Mouse (Mus musculus): ENCODE data around the gene Clcc1. TPM values are rescaled to one million over a fixed set of nuclear protein-coding genes. Genes with fewer than 3 reads are reported as not detected.

Gene Clcc1
- polyA plus RNA-seq, 1 experiment = 25.2 TPM

GRCm38 (mm10) chr3:108711296-108711695 lies 57.6 kb downstream of the Clcc1 start:
- Histone ChIP-seq H3K4me3 (ENCODE audit: low read depth, low read length) (no peak overlapping the region), H3K9ac (ENCODE audit: low read depth, poor library complexity, severe bottlenecking) (no peak overlapping the region), H3K27me3 (ENCODE audit: control insufficient read depth, insufficient read depth, low read length, poor library complexity, severe bottlenecking) (no peaks in the 10 kb centered on the region), H3K4me1 (ENCODE audit: control insufficient read depth, insufficient read depth, low read length) (no peaks in the 10 kb centered on the region), H3K9me3 (replicated peaks; ENCODE audit: control insufficient read depth, insufficient read depth, low read length, poor library complexity, severe bottlenecking) (no peaks in the 10 kb centered on the region), H3K27ac (ENCODE audit: insufficient read depth, low read length) (no peak overlapping the region), H3K36me3 (ENCODE audit: control insufficient read depth, insufficient read depth, low read length, poor library complexity, severe bottlenecking) (no peaks in the 10 kb centered on the region)
- no peak for TF ChIP-seq EP300 (IDR thresholded peaks at IDR 0.05; ENCODE audit: insufficient read depth, low read depth, low read length)
- no peak for TF ChIP-seq CTCF (IDR thresholded peaks at IDR 0.05; ENCODE audit: low read depth, low read length)
- no peak for TF ChIP-seq POLR2A (IDR thresholded peaks at IDR 0.05; ENCODE audit: insufficient read depth, low read length)

DNA sequence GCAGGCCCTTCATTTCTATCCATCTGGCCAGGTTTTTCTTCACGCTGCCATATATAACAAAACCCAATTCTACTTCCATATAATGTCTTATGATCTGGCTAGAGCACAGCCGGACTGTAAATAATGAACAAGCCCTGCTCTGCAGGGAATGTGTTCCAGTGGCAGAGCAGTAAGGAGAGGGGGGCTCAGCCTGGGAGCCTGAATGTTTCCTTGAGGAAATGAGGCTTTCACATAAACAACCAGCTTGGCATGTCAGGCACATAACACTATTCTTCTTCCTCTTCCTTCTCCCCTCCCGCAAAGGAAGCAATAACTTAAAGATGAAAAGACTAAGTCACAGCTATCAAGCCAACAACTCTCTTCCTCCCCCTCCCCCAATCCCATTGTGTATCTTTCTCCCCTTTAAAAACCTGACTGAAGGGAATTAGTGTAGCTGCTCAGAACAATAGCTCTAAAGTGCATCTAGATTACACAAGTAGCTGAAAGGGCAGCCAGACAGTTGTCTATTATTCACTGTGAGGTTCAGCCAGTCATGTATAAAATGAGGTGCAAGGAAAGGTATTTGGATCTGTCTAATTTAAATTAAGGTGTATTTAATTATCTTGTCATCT lies 59.5 kb downstream of the Clcc1 start:
- H3K27ac ChIP-seq (ENCODE audit: insufficient read depth, low read length) = no peak overlapping the region
- no peak for TF ChIP-seq CTCF (IDR thresholded peaks at IDR 0.05; ENCODE audit: low read depth, low read length)
- no peak for TF ChIP-seq EP300 (IDR thresholded peaks at IDR 0.05; ENCODE audit: insufficient read depth, low read depth, low read length)
- no peak for TF ChIP-seq POLR2A (IDR thresholded peaks at IDR 0.05; ENCODE audit: insufficient read depth, low read length)

DNA sequence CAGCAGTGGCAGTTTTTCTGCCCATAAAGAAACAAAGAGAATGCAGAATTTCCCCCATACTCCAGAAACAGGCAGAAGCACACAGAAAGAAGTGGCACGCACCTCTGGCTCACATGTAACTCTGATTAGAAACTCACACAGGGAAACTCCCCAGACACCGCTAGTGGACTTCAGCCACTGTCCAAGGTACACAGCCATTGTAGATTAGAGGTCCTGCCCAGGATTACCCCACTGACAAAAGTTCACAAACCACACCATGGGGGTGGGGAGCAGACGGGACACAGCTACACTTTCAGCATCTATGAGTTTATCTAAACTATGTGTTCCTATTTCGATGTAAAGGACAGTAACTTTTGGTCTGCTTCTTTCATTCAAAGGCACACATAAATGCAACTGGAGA lies 61.1 kb downstream of the Clcc1 start:
- Histone ChIP-seq H3K4me1 (ENCODE audit: control insufficient read depth, insufficient read depth, low read length) (no peaks in the 10 kb centered on the region), H3K4me3 (ENCODE audit: low read depth, low read length) (no peak overlapping the region), H3K36me3 (ENCODE audit: control insufficient read depth, insufficient read depth, low read length, poor library complexity, severe bottlenecking) (no peaks in the 10 kb centered on the region), H3K27me3 (ENCODE audit: control insufficient read depth, insufficient read depth, low read length, poor library complexity, severe bottlenecking) (no peaks in the 10 kb centered on the region), H3K9me3 (replicated peaks; ENCODE audit: control insufficient read depth, insufficient read depth, low read length, poor library complexity, severe bottlenecking) (no peaks in the 10 kb centered on the region), H3K27ac (ENCODE audit: insufficient read depth, low read length) (no peak overlapping the region), H3K9ac (ENCODE audit: low read depth, poor library complexity, severe bottlenecking) (no peak overlapping the region)
- TF ChIP-seq EP300 (IDR thresholded peaks at IDR 0.05; ENCODE audit: insufficient read depth, low read depth, low read length) = no peak

More for the DNA sequence above, 59.5 kb downstream of the Clcc1 start:
- Histone ChIP-seq H3K9me3 (replicated peaks; ENCODE audit: control insufficient read depth, insufficient read depth, low read length, poor library complexity, severe bottlenecking) (no peaks in the 10 kb centered on the region), H3K36me3 (ENCODE audit: control insufficient read depth, insufficient read depth, low read length, poor library complexity, severe bottlenecking) (no peaks in the 10 kb centered on the region), H3K9ac (ENCODE audit: low read depth, poor library complexity, severe bottlenecking) (no peak overlapping the region), H3K4me3 (ENCODE audit: low read depth, low read length) (no peak overlapping the region), H3K27me3 (ENCODE audit: control insufficient read depth, insufficient read depth, low read length, poor library complexity, severe bottlenecking) (no peaks in the 10 kb centered on the region), H3K4me1 (ENCODE audit: control insufficient read depth, insufficient read depth, low read length) (no peaks in the 10 kb centered on the region)

DNA sequence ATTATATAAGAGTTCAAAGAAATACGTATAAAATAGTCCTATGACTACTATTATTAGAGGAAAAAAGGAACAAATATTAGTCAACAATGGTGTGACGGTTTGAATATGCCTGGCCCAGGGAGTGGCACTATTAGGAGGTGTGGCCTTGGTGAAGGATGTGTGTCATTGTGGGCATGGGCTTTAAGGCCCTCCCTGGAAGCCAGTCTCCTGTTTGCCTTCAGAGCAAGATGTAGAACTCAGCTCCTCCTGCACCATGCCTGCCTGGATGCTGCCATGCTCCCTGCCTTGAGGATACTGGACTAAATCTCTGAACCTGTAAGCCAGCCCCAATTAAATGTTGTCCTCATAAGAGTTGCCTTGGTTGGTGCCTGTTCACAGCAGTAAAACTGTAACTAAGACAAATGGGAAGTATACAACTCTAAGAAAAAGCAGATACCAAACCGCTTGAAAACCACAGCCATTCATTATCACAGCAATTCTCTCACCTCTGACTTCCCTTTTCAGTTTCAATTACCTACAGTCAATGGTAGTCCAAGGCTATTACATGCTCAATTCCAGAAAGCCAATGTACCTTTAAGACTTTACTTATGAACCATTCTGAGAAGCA lies 64.3 kb downstream of the Clcc1 start:
- Histone ChIP-seq H3K27me3 (ENCODE audit: control insufficient read depth, insufficient read depth, low read length, poor library complexity, severe bottlenecking) (no peaks in the 10 kb centered on the region), H3K9ac (ENCODE audit: low read depth, poor library complexity, severe bottlenecking) (no peak overlapping the region), H3K36me3 (ENCODE audit: control insufficient read depth, insufficient read depth, low read length, poor library complexity, severe bottlenecking) (no peaks in the 10 kb centered on the region), H3K27ac (ENCODE audit: insufficient read depth, low read length) (no peak overlapping the region), H3K4me1 (ENCODE audit: control insufficient read depth, insufficient read depth, low read length) (no peaks in the 10 kb centered on the region), H3K4me3 (ENCODE audit: low read depth, low read length) (no peak overlapping the region), H3K9me3 (replicated peaks; ENCODE audit: control insufficient read depth, insufficient read depth, low read length, poor library complexity, severe bottlenecking) (no peaks in the 10 kb centered on the region)
- TF ChIP-seq CTCF (IDR thresholded peaks at IDR 0.05; ENCODE audit: low read depth, low read length) (no peak), EP300 (IDR thresholded peaks at IDR 0.05; ENCODE audit: insufficient read depth, low read depth, low read length) (no peak), POLR2A (IDR thresholded peaks at IDR 0.05; ENCODE audit: insufficient read depth, low read length) (no peak)

DNA sequence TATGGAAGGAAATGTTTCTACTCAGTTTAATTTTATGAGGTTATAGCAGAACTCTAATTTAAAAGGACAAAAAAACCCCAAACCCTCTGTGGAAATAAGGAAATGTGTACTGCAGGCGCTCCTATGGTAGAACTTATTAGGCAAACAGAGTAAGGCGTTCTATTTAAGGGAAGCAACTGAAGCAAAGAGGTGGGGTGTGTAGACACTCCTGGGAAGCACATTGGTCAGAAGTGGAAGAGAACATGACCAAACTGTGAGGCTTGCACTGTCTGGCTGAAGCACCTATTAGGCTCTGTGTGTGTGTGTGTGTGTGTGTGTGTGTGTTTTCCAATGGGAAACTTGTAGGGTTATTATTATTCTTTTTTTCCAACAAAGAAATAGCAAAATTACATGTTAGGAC lies 65.6 kb downstream of the Clcc1 start:
- H3K27me3 ChIP-seq (ENCODE audit: control insufficient read depth, insufficient read depth, low read length, poor library complexity, severe bottlenecking) = no peaks in the 10 kb centered on the region
- H3K36me3 ChIP-seq (ENCODE audit: control insufficient read depth, insufficient read depth, low read length, poor library complexity, severe bottlenecking) = no peaks in the 10 kb centered on the region
- no peaks in the 10 kb centered on the region for H3K4me1 ChIP-seq (ENCODE audit: control insufficient read depth, insufficient read depth, low read length)
- TF ChIP-seq EP300 (IDR thresholded peaks at IDR 0.05; ENCODE audit: insufficient read depth, low read depth, low read length) (no peak), CTCF (IDR thresholded peaks at IDR 0.05; ENCODE audit: low read depth, low read length) (no peak), POLR2A (IDR thresholded peaks at IDR 0.05; ENCODE audit: insufficient read depth, low read length) (no peak)
- no peak overlapping the region for H3K27ac ChIP-seq (ENCODE audit: insufficient read depth, low read length)
- no peaks in the 10 kb centered on the region for H3K9me3 ChIP-seq (replicated peaks; ENCODE audit: control insufficient read depth, insufficient read depth, low read length, poor library complexity, severe bottlenecking)
- H3K9ac ChIP-seq (ENCODE audit: low read depth, poor library complexity, severe bottlenecking) = no peak overlapping the region
- no peak overlapping the region for H3K4me3 ChIP-seq (ENCODE audit: low read depth, low read length)

DNA sequence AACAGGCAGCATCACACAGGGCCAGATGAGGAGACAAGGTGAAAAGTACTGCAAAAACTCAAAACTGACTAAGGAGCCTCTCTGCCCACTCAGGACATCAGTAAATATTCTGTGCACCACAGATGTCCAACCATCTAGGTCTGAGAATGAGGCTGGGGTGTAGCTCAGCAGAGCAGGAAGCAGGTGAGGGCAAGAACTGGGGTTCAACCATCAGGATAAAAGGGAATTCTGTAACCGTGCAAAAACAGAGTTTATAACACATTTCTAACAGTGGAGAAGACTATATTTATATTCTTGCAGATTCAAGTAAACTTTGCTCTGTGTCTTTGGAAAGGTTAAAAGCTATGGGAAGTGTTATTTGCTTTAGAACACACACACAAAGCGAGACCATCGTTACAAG lies 66.0 kb downstream of the Clcc1 start:
- H3K9ac ChIP-seq (ENCODE audit: low read depth, poor library complexity, severe bottlenecking) = no peak overlapping the region
- no peak overlapping the region for H3K4me3 ChIP-seq (ENCODE audit: low read depth, low read length)
- TF ChIP-seq EP300 (IDR thresholded peaks at IDR 0.05; ENCODE audit: insufficient read depth, low read depth, low read length) = no peak
- TF ChIP-seq CTCF (IDR thresholded peaks at IDR 0.05; ENCODE audit: low read depth, low read length) = no peak
- TF ChIP-seq POLR2A (IDR thresholded peaks at IDR 0.05; ENCODE audit: insufficient read depth, low read length) = no peak

More for the DNA sequence above, 66.0 kb downstream of the Clcc1 start:
- no peaks in the 10 kb centered on the region for H3K9me3 ChIP-seq (replicated peaks; ENCODE audit: control insufficient read depth, insufficient read depth, low read length, poor library complexity, severe bottlenecking)
- H3K27me3 ChIP-seq (ENCODE audit: control insufficient read depth, insufficient read depth, low read length, poor library complexity, severe bottlenecking) = no peaks in the 10 kb centered on the region
- H3K36me3 ChIP-seq (ENCODE audit: control insufficient read depth, insufficient read depth, low read length, poor library complexity, severe bottlenecking) = no peaks in the 10 kb centered on the region
- H3K4me1 ChIP-seq (ENCODE audit: control insufficient read depth, insufficient read depth, low read length) = no peaks in the 10 kb centered on the region
- H3K27ac ChIP-seq (ENCODE audit: insufficient read depth, low read length) = no peak overlapping the region
